Mouse (Mus musculus): ENCODE data around the gene Adrb1.

- no peak for TF ChIP-seq POLR2A (IDR thresholded peaks at IDR 0.05; ENCODE audit: insufficient read depth, low read depth, low read length)
- no peak for TF ChIP-seq CTCF (IDR thresholded peaks at IDR 0.05; ENCODE audit: insufficient read depth, low read depth, low read length)
Observed at GRCm38 (mm10) chr19:56746618-56747017, 24.6 kb downstream of the Adrb1 start.

All from olfactory bulb, adult 2 months (tissue).